Mouse (Mus musculus): ENCODE data around the gene Vmn2r67.
"Not testable (repeated sequence)": the region's sequence is repeated elsewhere in the genome, so short reads cannot be mapped to it uniquely, and the experiment has no call there.

Gene Vmn2r67

GRCm38 (mm10) chr7:85155898-85156297, at the start of gene Vmn2r67:
Vmn2r67 (minus strand) TSS chr7:85155998.
- in situ Hi-C loops (cut with MboI; ENCODE audit: low pct_unique_long_range_greater_than_20kb in 1 of 2, low sequenced_read_pairs in 2 of 2, unreplicated experiment in 1 of 2) = loop anchor here in 1 of 2 experiments (10.0 kb wide), 1 partner anchor 79 kb away; the partner anchor contains the start of gene Vmn2r68

GRCm38 (mm10) chr7:85104531-85104930, 51.3 kb downstream of the Vmn2r67 start:
- in situ Hi-C loops (cut with MboI; ENCODE audit: low pct_unique_long_range_greater_than_20kb in 1 of 2, low sequenced_read_pairs in 2 of 2, unreplicated experiment in 1 of 2) = not testable (repeated sequence)

Measured in mouse embryonic stem cell (cell line).